Mouse (Mus musculus) frontal cortex, postnatal 36 days (tissue): ENCODE results near the gene Pnliprp1.
A peak's percentile ranks its signal among the peaks of the same experiment; 100 is the strongest.

ENCODE experiments used
- DNase-seq, 2 experiments: peaks; one replicate each; pipeline ENCODE4 v3.0.0; 2022; ENCODE audit warnings: low spot score in 2 of 2

The Pnliprp1 gene

DNA sequence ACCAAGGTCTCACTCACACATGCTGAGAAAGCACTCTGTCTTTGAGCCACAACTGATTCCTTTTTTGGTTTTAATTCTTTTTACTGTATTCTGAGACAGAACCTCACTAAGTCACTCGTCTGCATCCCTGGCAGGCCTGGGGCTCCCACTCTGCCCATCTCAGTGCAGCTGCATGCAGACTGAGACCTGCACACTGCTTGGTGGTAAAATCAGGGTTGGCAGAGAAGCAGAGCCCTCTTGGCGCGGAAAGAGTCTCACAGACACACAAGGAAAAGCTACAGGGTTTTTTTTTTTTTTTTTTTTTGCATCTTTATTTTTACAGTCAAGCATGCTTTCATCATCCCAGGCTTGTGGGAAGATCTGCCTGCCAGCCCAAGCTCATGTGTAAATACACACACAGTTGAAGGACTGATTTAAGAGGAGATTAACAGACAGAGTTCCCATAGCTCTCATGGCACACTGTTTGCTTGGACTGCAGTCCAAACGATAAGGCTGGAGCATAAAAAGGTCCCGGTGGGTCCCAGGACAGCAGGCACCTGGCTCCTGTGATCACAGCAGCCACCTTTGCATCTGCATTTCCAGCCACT, at the start of gene Pnliprp1:
Pnliprp1 (plus strand) TSS at position 443 of the 587 bp plus-strand sequence.
- peak; percentile 15 to 31 for DNase-seq

DNA sequence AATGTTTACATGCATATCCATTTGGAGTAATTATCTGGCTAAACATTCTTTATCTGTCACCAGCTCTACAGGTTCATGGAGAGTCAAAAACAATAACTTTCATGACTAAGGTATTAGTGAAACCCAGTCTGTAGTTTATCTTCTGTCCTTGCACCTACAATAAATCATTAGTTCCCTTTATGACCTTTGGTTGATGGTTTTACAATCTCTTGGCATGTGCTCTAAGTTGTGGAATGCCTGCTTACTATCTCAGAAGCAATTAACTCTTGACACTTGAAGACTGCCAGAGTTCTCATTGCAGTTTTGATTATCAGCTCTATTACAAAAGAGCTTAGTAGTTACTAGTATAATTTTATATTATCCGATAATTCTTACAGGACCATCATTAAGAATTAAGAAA, 39.8 kb upstream of the Pnliprp1 start:
- DNase-seq: no peak

DNA sequence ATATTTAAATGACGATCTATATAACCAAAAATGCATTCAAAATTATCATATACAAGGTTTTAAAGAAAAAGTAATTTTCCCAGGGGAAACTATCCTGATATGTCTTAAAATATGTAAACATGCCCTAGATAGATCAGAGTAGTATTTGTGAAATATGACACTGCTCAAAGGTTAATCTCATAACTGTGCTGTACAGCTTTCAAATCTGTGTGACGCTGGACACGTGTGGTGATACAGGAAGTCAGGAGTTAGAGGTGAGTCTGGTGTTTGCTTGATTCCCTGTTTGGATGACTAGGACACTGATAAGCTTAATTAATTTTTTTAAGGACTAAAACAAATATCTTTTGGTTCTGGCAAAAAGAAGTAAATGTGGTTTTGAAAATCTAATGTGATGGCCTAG, 33.4 kb upstream of the Pnliprp1 start:
- no peak for DNase-seq

- DNase-seq: no peak
These were observed 32.5 kb upstream of the Pnliprp1 start for GRCm38 (mm10) chr19:58696235-58696634.

- DNase-seq: no peak
These were observed 24.1 kb upstream of the Pnliprp1 start for GRCm38 (mm10) chr19:58704556-58704955.

- peak in 1 of 2 experiments; percentile 6 for DNase-seq
These were observed 20.1 kb upstream of the Pnliprp1 start for GRCm38 (mm10) chr19:58708611-58709010.

DNA sequence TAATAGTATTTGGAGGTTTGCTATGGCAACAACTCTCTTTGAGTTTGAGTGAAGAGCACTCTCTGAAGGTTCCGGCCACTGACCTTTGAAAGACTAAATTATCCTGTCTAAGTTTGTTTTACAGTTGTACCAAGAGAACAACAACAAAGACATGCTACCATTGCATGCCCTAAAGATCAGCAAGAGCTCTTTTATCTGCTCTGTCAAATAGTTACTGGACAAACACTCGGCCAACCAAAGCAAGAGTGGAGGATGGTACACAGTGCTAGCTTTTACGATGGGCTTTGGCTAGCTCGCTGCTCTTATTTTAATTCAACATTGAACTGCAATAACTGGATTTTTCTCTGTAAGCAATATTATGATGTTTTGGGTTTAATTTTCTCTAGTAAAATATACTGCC, 10.8 kb upstream of the Pnliprp1 start:
- DNase-seq: no peak

GRCm38 (mm10) chr19:58720439-58720838, 8.2 kb upstream of the Pnliprp1 start:
- DNase-seq: no peak

- no peak for DNase-seq
These were observed 2.1 kb upstream of the Pnliprp1 start for GRCm38 (mm10) chr19:58726551-58726950.

DNA sequence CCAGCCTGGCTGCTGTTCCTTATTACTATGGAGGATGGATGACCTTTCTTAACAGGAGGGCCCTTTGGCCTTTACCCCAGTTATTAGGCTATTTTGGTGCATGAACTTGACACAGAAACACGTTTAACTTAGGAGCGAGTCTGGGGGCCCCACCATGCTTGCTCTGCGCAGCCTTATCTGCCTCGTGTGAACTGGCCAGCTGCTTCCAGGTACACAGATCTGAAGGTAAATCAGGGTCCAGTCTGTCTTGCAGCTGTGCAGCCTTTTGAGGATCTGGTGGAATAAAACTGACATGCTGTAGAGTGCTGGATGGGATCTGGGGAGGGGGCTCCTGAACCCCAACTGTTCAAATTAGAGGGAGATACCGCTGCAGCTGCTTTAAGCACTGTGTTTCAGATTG, 931 bp upstream of the Pnliprp1 start:
- no peak for DNase-seq

- DNase-seq: no peak
These were observed 4.5 kb downstream of the Pnliprp1 start for GRCm38 (mm10) chr19:58733216-58733615.

DNA sequence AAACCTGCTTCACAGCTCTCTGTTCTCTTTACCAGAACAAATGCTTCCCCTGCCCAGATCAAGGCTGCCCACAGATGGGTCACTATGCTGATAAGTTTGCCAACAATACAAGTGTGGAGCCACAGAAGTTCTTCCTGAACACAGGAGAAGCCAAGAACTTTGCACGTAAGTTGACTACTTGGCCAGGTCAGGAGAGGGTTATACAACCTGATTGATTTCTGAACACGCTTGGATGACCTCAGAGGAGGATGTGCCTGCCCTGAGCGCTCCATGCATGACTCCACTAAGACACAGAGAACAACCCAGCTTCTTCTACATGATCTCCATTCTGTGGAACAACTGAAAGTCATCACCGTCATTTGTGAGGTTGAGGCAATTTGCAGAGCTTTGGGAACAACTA, 9.4 kb downstream of the Pnliprp1 start:
- DNase-seq: no peak

- no peak for DNase-seq
These were observed 12.3 kb downstream of the Pnliprp1 start for GRCm38 (mm10) chr19:58741036-58741435.

- DNase-seq: no peak
These were observed 14.0 kb downstream of the Pnliprp1 start for GRCm38 (mm10) chr19:58742711-58743110.

- no peak for DNase-seq
These were observed 15.0 kb downstream of the Pnliprp1 start for GRCm38 (mm10) chr19:58743736-58744135.

GRCm38 (mm10) chr19:58747498-58748000, 18.9 kb downstream of the Pnliprp1 start:
- DNase-seq: no peak

GRCm38 (mm10) chr19:58750822-58751221, 22.1 kb downstream of the Pnliprp1 start:
- DNase-seq: peak in 1 of 2 experiments; percentile 22

DNA sequence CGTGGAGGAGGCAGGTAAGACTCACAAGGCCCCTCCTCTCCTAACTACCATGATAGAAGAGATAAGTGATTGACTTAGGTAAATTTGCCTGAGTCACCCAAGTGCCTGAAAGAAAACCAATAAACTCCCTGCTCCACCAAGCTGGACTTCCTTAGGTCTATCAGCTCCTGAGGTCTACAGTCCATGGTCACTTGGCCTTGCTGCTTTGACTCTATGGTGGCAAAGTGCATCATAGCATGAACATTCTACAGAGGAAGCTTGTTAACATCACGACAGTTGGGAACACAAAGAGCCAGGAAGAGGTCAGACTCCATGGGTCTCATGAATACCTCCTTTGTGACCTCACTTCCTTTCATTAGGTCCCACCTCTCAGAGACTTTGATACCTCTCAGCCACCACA, 22.8 kb downstream of the Pnliprp1 start:
- no peak for DNase-seq

- DNase-seq: no peak
These were observed 30.2 kb downstream of the Pnliprp1 start for GRCm38 (mm10) chr19:58758871-58759270.

DNA sequence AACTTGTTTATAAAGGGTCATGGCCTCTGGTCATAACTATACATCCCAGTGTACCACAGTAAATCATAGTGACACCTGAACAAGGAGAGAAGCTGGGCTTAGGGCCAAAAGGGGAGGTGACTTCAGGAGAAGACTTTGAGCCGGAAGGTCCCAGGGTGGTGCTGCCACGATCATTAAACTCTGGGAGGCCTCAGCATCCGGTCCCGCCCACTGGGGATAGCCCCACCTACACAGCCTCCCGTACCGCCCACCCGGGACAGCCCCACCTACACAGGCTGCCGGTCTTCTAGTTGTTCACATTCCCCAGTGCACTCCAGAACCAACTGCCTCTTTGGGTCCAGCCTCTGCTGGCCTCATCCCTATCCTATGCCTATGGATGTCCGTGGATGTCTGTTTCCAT, 30.7 kb downstream of the Pnliprp1 start, which contains the start of gene Pnliprp2:
Pnliprp2 (plus strand) TSS at position 297 of the 400 bp plus-strand sequence.
- DNase-seq: no peak

- DNase-seq: no peak
These were observed 33.6 kb downstream of the Pnliprp1 start for GRCm38 (mm10) chr19:58762316-58762715.

DNA sequence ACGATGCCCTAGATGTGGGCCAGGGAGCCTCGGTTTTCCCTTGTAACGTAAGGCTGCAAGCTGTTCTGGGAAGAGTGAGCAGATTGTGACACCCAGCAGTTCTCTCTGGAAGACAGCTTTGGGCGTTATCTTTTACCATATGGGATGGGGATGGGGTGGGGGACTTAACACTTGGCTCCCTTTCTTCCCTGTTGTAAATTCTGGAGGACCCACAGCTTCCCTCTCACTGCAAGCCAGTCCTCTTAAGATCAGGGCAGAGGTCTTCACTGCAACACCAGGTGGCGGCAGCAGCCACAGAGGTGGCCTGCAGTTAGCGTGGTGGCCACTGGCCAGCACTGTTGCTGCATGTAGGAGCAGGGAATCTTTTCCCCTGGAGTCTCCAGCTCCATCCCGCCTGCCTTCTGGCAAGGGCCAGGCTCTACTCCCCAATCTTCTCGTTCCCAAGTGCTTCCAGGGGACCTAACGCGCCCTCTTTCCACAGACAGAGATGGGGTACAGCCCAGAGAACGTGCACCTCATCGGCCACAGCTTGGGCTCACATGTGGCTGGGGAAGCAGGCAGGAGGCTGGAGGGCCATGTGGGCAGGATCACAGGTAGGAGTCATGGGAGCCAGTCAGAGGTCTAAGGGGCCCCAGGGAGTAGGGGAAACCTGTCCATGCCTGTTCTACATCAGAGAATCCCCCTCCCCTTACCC, 34.3 kb downstream of the Pnliprp1 start:
- DNase-seq: peak; percentile 50 to 75

DNA sequence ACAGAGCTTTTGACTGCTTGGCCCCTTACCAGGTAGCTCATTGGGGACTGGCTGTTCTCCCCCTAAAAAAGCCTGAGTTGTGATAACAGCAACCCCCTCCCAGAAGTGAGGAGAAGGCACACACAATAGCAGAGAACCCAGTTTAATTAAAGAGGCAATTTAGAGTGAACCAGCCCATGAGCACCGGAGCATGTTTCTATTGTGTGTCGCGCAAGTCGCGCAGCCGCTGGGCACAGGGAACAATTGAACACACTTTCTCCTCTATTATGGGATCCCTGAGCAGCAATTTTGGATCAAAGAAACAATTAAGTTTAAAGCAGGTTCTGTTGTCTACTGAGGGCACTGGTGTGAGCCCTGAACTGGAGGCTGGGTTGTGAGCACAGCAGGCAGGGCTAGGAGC, 38.6 kb downstream of the Pnliprp1 start:
- no peak for DNase-seq
